Mouse (Mus musculus): ENCODE data around the gene Ndufab1. TPM values are rescaled to one million over a fixed set of nuclear protein-coding genes. Genes with fewer than 3 reads are reported as not detected.

Ndufab1 gene
- total and polyA plus RNA-seq, 3 experiments: 156 to 366 (median 248) TPM

- Histone ChIP-seq H3K27ac (ENCODE audit: insufficient read depth, low read depth) (no peak overlapping the region), H3K9me3 (replicated peaks; ENCODE audit: low read length) (no peaks in the 10 kb centered on the region), H3K4me2 (ENCODE audit: insufficient read depth, low read depth, poor library complexity, severe bottlenecking) (peak overlapping the region; percentile 23; the same call in 1 of the 2 replicates), H3K79me2 (replicated peaks; ENCODE audit: control insufficient read depth, extremely low read depth, insufficient read depth, poor library complexity, severe bottlenecking) (peaks cover 21% of the 10 kb centered on the region), H3K36me3 (replicated peaks in 1 of 2; ENCODE audit: control insufficient read depth in 1 of 2, insufficient read depth in 1 of 2, low read length in 1 of 2) (peaks cover 22 to 58% of the 10 kb centered on the region in 2 experiments), H3K4me1 (ENCODE audit: control insufficient read depth in 1 of 2, insufficient read depth in 2 of 2) (peaks cover 0 to 25% of the 10 kb centered on the region in 2 experiments; a peak in 2 of 4 replicates), H3K27me3 (replicated peaks) (no peaks in the 10 kb centered on the region), H3K4me3 (replicated peaks in 1 of 3; ENCODE audit: low read depth in 2 of 3, low read length in 2 of 3, poor library complexity in 1 of 3) (peak overlapping the region in 2 of 3 experiments; percentile 88 to 99), H3K9ac (ENCODE audit: insufficient read depth, low read depth) (peak overlapping the region; percentile 88; the same call in 1 of the 2 replicates)
- in situ Hi-C loops (cut with MboI; ENCODE audit: low pct_ligation_motif_present, low pct_unique_long_range_greater_than_20kb, low sequenced_read_pairs) (no loop called here), dilution Hi-C loops (cut with MboI; ENCODE audit: extremely low pct_ligation_motif_present, extremely low pct_unique_long_range_greater_than_20kb, low sequenced_read_pairs) (no loop called here)
- no peak for DNase-seq (ENCODE audit: extremely low read depth)
- TF ChIP-seq ZC3H11A (IDR thresholded peaks at IDR 0.05; ENCODE audit: low read depth, low read length): no peak
These were observed 30.1 kb upstream of the Ndufab1 start for GRCm38 (mm10) chr7:122131834-122132233.

GRCm38 (mm10) chr7:122126946-122127345, 25.3 kb upstream of the Ndufab1 start:
- peaks cover 42 to 83% of the 10 kb centered on the region in 2 experiments for H3K36me3 ChIP-seq (replicated peaks in 1 of 2; ENCODE audit: control insufficient read depth in 1 of 2, insufficient read depth in 1 of 2, low read length in 1 of 2)
- no peak overlapping the region for H3K9ac ChIP-seq (ENCODE audit: insufficient read depth, low read depth)
- H3K4me3 ChIP-seq (replicated peaks in 1 of 3; ENCODE audit: low read depth in 2 of 3, low read length in 2 of 3, poor library complexity in 1 of 3): no peak overlapping the region
- H3K4me2 ChIP-seq (ENCODE audit: insufficient read depth, low read depth, poor library complexity, severe bottlenecking): no peak overlapping the region
- peaks cover 6% of the 10 kb centered on the region for H3K79me2 ChIP-seq (replicated peaks; ENCODE audit: control insufficient read depth, extremely low read depth, insufficient read depth, poor library complexity, severe bottlenecking)
- no peak for DNase-seq (ENCODE audit: extremely low read depth)
- dilution Hi-C loops (cut with MboI; ENCODE audit: extremely low pct_ligation_motif_present, extremely low pct_unique_long_range_greater_than_20kb, low sequenced_read_pairs): no loop called here
- H3K4me1 ChIP-seq (ENCODE audit: control insufficient read depth in 1 of 2, insufficient read depth in 2 of 2): peaks cover 0 to 11% of the 10 kb centered on the region in 2 experiments; a peak in 2 of 4 replicates
- no peaks in the 10 kb centered on the region for H3K9me3 ChIP-seq (replicated peaks; ENCODE audit: low read length)
- in situ Hi-C loops (cut with MboI; ENCODE audit: low pct_ligation_motif_present, low pct_unique_long_range_greater_than_20kb, low sequenced_read_pairs): no loop called here
- no peak overlapping the region for H3K27ac ChIP-seq (ENCODE audit: insufficient read depth, low read depth)
- no peaks in the 10 kb centered on the region for H3K27me3 ChIP-seq (replicated peaks)
- TF ChIP-seq CHD1 (IDR thresholded peaks at IDR 0.05; ENCODE audit: low read depth, low read length): no peak
- no peak for TF ChIP-seq CTCF (conservative IDR thresholded peaks at IDR 0.05 in 1 of 2, IDR thresholded peaks at IDR 0.05 in 1 of 2; ENCODE audit: low read depth in 2 of 2, low read length in 2 of 2)
- TF ChIP-seq SIN3A (IDR thresholded peaks at IDR 0.05; ENCODE audit: low read length): no peak
- TF ChIP-seq ELF1 (IDR thresholded peaks at IDR 0.05; ENCODE audit: low read depth, low read length): no peak
- no peak for TF ChIP-seq RCOR1 (conservative IDR thresholded peaks at IDR 0.05; ENCODE audit: low read depth, low read length)
- TF ChIP-seq USF2 (conservative IDR thresholded peaks at IDR 0.05; ENCODE audit: low read depth, low read length): no peak
- no peak for TF ChIP-seq ZC3H11A (IDR thresholded peaks at IDR 0.05; ENCODE audit: low read depth, low read length)
- TF ChIP-seq POLR2AphosphoS2 (IDR thresholded peaks at IDR 0.05; ENCODE audit: low read depth, low read length): no peak
- no peak for TF ChIP-seq ZNF384 (IDR thresholded peaks at IDR 0.05; ENCODE audit: low read depth, low read length)
- TF ChIP-seq E2F4 (IDR thresholded peaks at IDR 0.05; ENCODE audit: insufficient replicate concordance, low read depth, low read length): no peak
- no peak for TF ChIP-seq RAD21 (IDR thresholded peaks at IDR 0.05; ENCODE audit: low read depth, low read length)
- TF ChIP-seq USF1 (IDR thresholded peaks at IDR 0.05; ENCODE audit: low read depth, low read length): no peak
- no peak for TF ChIP-seq HCFC1 (IDR thresholded peaks at IDR 0.05; ENCODE audit: low read depth, low read length)
- no peak for TF ChIP-seq BHLHE40 (IDR thresholded peaks at IDR 0.05; ENCODE audit: low read depth, low read length)
- TF ChIP-seq MAZ (IDR thresholded peaks at IDR 0.05; ENCODE audit: low read depth, low read length): no peak
- no peak for TF ChIP-seq ZMIZ1 (IDR thresholded peaks at IDR 0.05; ENCODE audit: low read depth, low read length)
- TF ChIP-seq GABPA (IDR thresholded peaks at IDR 0.05; ENCODE audit: insufficient replicate concordance, low read depth, low read length): no peak
- TF ChIP-seq UBTF (IDR thresholded peaks at IDR 0.05; ENCODE audit: low read depth, low read length): no peak
- no peak for TF ChIP-seq CHD2 (IDR thresholded peaks at IDR 0.05; ENCODE audit: low read length)
- TF ChIP-seq POLR2A (IDR thresholded peaks at IDR 0.05; ENCODE audit: low read depth, low read length): no peak
